Mouse (Mus musculus) limb, embryonic 12.5 days (tissue): ENCODE measurements around the gene Cavin1. TPM values are rescaled to one million over a fixed set of nuclear protein-coding genes. Genes with fewer than 3 reads are reported as not detected.
A peak's percentile ranks its signal among the peaks of the same experiment; 100 is the strongest.
"Not testable (repeated sequence)": the region's sequence is repeated elsewhere in the genome, so short reads cannot be mapped to it uniquely, and the experiment has no call there.

Source experiments
- ATAC-seq: fragments of 200-750 bp; cut with Nextera tagmentation; 2 replicates; pipeline ENCODE4 v1.8.0; 2017; ENCODE audit warnings: low read depth, moderate TSS enrichment; ENCODE audit not compliant: insufficient number of reproducible peaks, insufficient read depth, low FRiP score, low TSS enrichment
- H3K27ac ChIP-seq: fragments of 300-500 bp; sonication (generic); 2 replicates; pipeline ENCODE4 v1.5.1; 2016; ENCODE audit warnings: mild to moderate bottlenecking, moderate library complexity
- H3K27me3 ChIP-seq: fragments of 300-500 bp; sonication (generic); 2 replicates; pipeline ENCODE4 v1.6.1; 2016; ENCODE audit warnings: mild to moderate bottlenecking, moderate library complexity
- H3K36me3 ChIP-seq: fragments of 300-500 bp; sonication (generic); 2 replicates; pipeline ENCODE4 v1.6.1; 2016; ENCODE audit warnings: mild to moderate bottlenecking, moderate library complexity
- H3K4me1 ChIP-seq: fragments of 300-500 bp; sonication (generic); replicated peaks from 2 replicates; pipeline ENCODE4 v1.6.1; 2016
- H3K4me2 ChIP-seq: fragments of 300-500 bp; sonication (generic); 2 replicates; pipeline ENCODE4 v1.6.1; 2016; ENCODE audit warnings: mild to moderate bottlenecking, moderate library complexity
- H3K4me3 ChIP-seq: fragments of 300-500 bp; sonication (generic); replicated peaks from 2 replicates; pipeline ENCODE4 v1.5.1; 2016; ENCODE audit warnings: mild to moderate bottlenecking
- H3K9ac ChIP-seq: fragments of 300-500 bp; sonication (generic); replicated peaks from 2 replicates; pipeline ENCODE4 v1.6.1; 2016; ENCODE audit warnings: mild to moderate bottlenecking, moderate library complexity
- H3K9me3 ChIP-seq: fragments of 300-500 bp; sonication (generic); 2 replicates; pipeline ENCODE4 v1.6.1; 2016; ENCODE audit warnings: mild to moderate bottlenecking, moderate library complexity
- WGBS: fragments of 180-500 bp; shearing (Covaris S2); methylation state at CpG from one replicate; pipeline ENCODE4 v1.1.7; 2016; 5-methylcytosine and 5-hydroxymethylcytosine counted together
- polyA plus RNA-seq: library from polyadenylated mRNA; unstranded; fragments of >200 nt; fragmentation: Nextera tagmentation; extraction: Ambion mirVana; gene quantifications from 2 replicates; pipeline ENCODE4 v1.2.1, GENCODE M21; 2016

Cavin1 gene
- 38.4 and 48.2 TPM in 2 replicates for polyA plus RNA-seq

- Histone ChIP-seq H3K9ac (peak within 1 kb of the TSS; percentile 61), H3K9me3 (no peaks in the 10 kb centered on the region), H3K4me3 (peak within 1 kb of the TSS; percentile 49), H3K27ac (no peak within 1 kb of the TSS), H3K4me2 (peak within 1 kb of the TSS; percentile 75), H3K4me1 (peaks cover 19% of the 10 kb centered on the region), H3K27me3 (peaks cover 97% of the 10 kb centered on the region), H3K36me3 (no peaks in the 10 kb centered on the region)
- ATAC-seq = peak; percentile 76
- 1% methylated on average over 20 of the region's 20 CpGs for WGBS
Measured at GRCm38 (mm10) chr11:100970557-100970937, at the start of gene Cavin1. Gene Cavin1 (minus strand): TSS chr11:100970887.

GRCm38 (mm10) chr11:101011641-101012040, 41.0 kb upstream of the Cavin1 start:
- Histone ChIP-seq H3K4me2 (no peak overlapping the region), H3K4me1 (peaks cover 14% of the 10 kb centered on the region)
- WGBS = 79% methylated on average over 6 of the region's 6 CpGs

GRCm38 (mm10) chr11:101009888-101010784, 39.4 kb upstream of the Cavin1 start:
- H3K27ac ChIP-seq = no peak overlapping the region
- H3K4me2 ChIP-seq = peak overlapping the region; percentile 72
- peaks cover 22% of the 10 kb centered on the region for H3K36me3 ChIP-seq
- H3K9ac ChIP-seq = peak overlapping the region; percentile 72
- peak overlapping the region; percentile 68 for H3K4me3 ChIP-seq
- 15% methylated on average over 29 of the region's 29 CpGs for WGBS
- H3K27me3 ChIP-seq = peaks cover 4% of the 10 kb centered on the region; the same call in 1 of the 2 replicates
- H3K9me3 ChIP-seq = no peaks in the 10 kb centered on the region
- peak; percentile 22; the same call in 1 of the 2 replicates for ATAC-seq
- H3K4me1 ChIP-seq = peaks cover 14% of the 10 kb centered on the region

More at GRCm38 (mm10) chr11:101011641-101012040, 41.0 kb upstream of the Cavin1 start:
- Histone ChIP-seq H3K4me3 (no peak overlapping the region), H3K9me3 (no peaks in the 10 kb centered on the region), H3K27ac (no peak overlapping the region), H3K9ac (no peak overlapping the region), H3K36me3 (peaks cover 23% of the 10 kb centered on the region), H3K27me3 (no peaks in the 10 kb centered on the region)
- no peak for ATAC-seq

GRCm38 (mm10) chr11:101009046-101009887, 38.6 kb upstream of the Cavin1 start, which contains the start of gene Atp6v0a1:
Gene Atp6v0a1 (plus strand): TSS chr11:101009452.
- Histone ChIP-seq H3K27me3 (peaks cover 7% of the 10 kb centered on the region; the same call in 1 of the 2 replicates), H3K27ac (peak within 1 kb of the TSS; percentile 72), H3K36me3 (peaks cover 17% of the 10 kb centered on the region), H3K4me1 (peaks cover 14% of the 10 kb centered on the region), H3K4me2 (peak within 1 kb of the TSS; percentile 72), H3K9ac (peak within 1 kb of the TSS; percentile 72), H3K4me3 (peak within 1 kb of the TSS; percentile 68), H3K9me3 (no peaks in the 10 kb centered on the region)
- peak; percentile 98 for ATAC-seq
- 1% methylated on average over 44 of the region's 44 CpGs for WGBS

GRCm38 (mm10) chr11:101008206-101009045, 37.7 kb upstream of the Cavin1 start:
- Histone ChIP-seq H3K9me3 (no peaks in the 10 kb centered on the region), H3K4me1 (peaks cover 14% of the 10 kb centered on the region), H3K36me3 (peaks cover 9% of the 10 kb centered on the region; the same call in 1 of the 2 replicates), H3K4me3 (peak overlapping the region; percentile 68), H3K27me3 (peaks cover 7% of the 10 kb centered on the region; the same call in 1 of the 2 replicates), H3K4me2 (peak overlapping the region; percentile 72), H3K9ac (0 out of 2 replicates have a peak overlapping the region, but pooled peaks have one; percentile 9), H3K27ac (peak overlapping the region; percentile 72)
- WGBS = 60% methylated on average over 14 of the region's 14 CpGs
- no peak for ATAC-seq

GRCm38 (mm10) chr11:101003025-101003685, 32.5 kb upstream of the Cavin1 start:
- Histone ChIP-seq H3K36me3 (no peaks in the 10 kb centered on the region), H3K4me1 (no peaks in the 10 kb centered on the region; the same call in 1 of the 2 replicates), H3K9me3 (no peaks in the 10 kb centered on the region), H3K4me3 (no peak overlapping the region), H3K27ac (no peak overlapping the region), H3K4me2 (no peak overlapping the region), H3K9ac (no peak overlapping the region), H3K27me3 (peaks cover 13% of the 10 kb centered on the region; the same call in 1 of the 2 replicates)
- no peak for ATAC-seq
- whole genome bisulfite sequencing = 44% methylated on average over 3 of the region's 3 CpGs

- H3K4me2 ChIP-seq, H3K9me3 ChIP-seq, H3K4me1 ChIP-seq, H3K36me3 ChIP-seq, H3K4me3 ChIP-seq, H3K27ac ChIP-seq, ATAC-seq, H3K9ac ChIP-seq: not testable (repeated sequence)
- 71% methylated on average over 6 of the region's 6 CpGs for WGBS
- peaks cover 13% of the 10 kb centered on the region; the same call in 1 of the 2 replicates for H3K27me3 ChIP-seq
Measured at GRCm38 (mm10) chr11:101001875-101002552, 31.3 kb upstream of the Cavin1 start.

GRCm38 (mm10) chr11:100999254-100999653, 28.6 kb upstream of the Cavin1 start:
- Histone ChIP-seq H3K27me3 (peaks cover 6% of the 10 kb centered on the region; the same call in 1 of the 2 replicates), H3K4me3 (no peak overlapping the region), H3K9me3 (no peaks in the 10 kb centered on the region), H3K36me3 (no peaks in the 10 kb centered on the region), H3K4me2 (no peak overlapping the region), H3K4me1 (no peaks in the 10 kb centered on the region; the same call in 1 of the 2 replicates), H3K27ac (no peak overlapping the region), H3K9ac (no peak overlapping the region)
- 75% methylated on average over 3 of the region's 3 CpGs for WGBS
- no peak for ATAC-seq

GRCm38 (mm10) chr11:100998836-100999235, 28.1 kb upstream of the Cavin1 start:
- no peak overlapping the region for H3K4me3 ChIP-seq
- H3K9ac ChIP-seq = no peak overlapping the region
- H3K27ac ChIP-seq = no peak overlapping the region
- H3K36me3 ChIP-seq = no peaks in the 10 kb centered on the region
- no peaks in the 10 kb centered on the region; the same call in 1 of the 2 replicates for H3K4me1 ChIP-seq
- H3K9me3 ChIP-seq = no peaks in the 10 kb centered on the region
- 88% methylated on average over 2 of the region's 2 CpGs for WGBS
- peaks cover 6% of the 10 kb centered on the region; the same call in 1 of the 2 replicates for H3K27me3 ChIP-seq
- ATAC-seq = no peak
- no peak overlapping the region for H3K4me2 ChIP-seq
